Mouse (Mus musculus): ENCODE results near the gene Prelp. TPM values are rescaled to one million over a fixed set of nuclear protein-coding genes. Genes with fewer than 3 reads are reported as not detected.
A peak's percentile ranks its signal among the peaks of the same experiment; 100 is the strongest.

Gene Prelp
- total RNA-seq, 2 experiments from 2014 or later: 14.5 to 15.0 TPM

DNA sequence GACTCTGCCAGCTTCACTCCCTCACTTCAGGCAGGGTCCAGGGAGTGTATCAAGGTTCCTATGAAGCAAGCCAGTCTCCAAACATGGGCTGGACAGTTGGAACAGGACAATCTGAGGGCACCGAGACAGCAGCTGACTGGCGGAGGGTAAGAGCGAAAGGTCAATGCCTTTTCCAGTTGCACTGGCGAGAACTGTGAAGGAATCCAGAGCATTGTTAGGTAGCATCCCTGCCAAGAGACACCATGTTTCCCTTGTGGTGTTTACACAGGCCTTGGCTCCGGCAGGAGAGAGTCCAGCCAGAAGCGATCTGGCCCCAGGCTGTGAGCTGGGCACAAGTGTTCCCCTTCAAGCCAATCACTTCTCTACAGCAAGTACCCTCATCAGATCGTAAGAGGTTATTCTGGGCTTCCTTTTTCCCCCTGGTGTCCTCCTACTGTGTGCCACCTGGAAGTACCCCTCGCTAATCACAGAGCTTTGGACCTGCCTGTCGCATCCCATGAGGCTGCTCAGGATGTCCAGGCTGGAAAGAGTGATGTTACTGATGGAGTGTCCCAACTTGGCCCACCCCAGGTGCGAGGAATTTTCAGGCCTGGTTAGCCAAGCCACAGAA, 13.2 kb upstream of the Prelp start:
- DNase-seq: no peak

GRCm38 (mm10) chr1:133933301-133934195, 12.3 kb upstream of the Prelp start:
- no peak for DNase-seq

- DNase-seq: no peak
Measured at GRCm38 (mm10) chr1:133929980-133930379, 8.8 kb upstream of the Prelp start.

GRCm38 (mm10) chr1:133925223-133925622, 4.0 kb upstream of the Prelp start:
- no peak for DNase-seq

DNA sequence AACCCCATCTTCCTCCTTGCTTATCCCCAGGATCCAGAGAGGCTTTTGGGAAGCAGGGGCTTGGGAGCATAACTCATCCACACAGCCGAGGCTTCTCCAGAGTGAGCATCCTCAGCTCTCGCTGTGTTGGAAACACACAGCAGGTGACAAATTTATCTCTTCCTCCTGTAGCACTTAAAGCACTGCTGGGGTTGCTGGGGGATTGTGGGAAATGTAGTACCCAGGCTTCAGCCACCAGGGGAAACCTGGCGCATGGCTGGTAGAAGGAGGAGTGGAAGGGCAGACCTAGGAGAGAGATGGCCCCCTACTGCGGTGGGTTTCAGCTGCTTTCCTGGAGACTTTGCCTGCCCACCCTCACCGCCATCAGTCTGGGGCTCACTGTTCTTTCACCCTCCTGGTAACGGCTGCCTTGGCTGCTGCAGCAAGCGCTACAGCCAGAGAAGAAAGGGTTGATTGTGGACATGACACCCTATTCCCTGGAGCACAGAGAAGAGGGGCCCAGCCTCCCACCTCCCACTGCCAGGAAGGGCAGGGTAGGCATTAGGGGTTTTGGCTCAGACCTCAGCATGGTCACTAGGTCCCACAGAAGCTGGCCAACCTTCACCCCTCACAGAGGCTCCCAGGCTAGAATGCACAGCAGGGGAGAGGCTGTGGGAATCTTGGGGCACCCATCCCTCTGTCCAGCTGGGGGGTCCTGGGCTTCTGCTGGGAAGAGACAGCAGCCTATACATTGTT, 3.1 kb upstream of the Prelp start:
- DNase-seq: no peak

DNA sequence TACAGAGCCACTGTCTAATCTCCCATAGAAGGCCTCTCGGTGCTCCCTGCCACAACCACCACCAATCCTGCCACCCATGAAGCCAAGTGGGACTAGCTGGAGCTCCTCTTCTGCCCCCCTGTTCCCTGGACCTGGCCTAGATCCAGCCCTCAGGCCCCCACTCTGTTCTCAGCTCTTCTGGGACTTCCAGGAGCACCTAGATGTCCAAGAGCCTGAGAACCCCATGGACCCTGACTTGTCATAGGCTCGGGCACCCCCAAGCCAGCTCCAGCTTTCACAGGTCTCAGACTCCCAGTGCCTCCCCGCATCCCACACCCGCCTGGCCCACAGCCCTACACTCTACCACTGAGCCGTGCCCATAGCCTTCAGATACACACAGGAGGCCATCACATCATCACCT, 1.9 kb upstream of the Prelp start:
- no peak for DNase-seq

DNA sequence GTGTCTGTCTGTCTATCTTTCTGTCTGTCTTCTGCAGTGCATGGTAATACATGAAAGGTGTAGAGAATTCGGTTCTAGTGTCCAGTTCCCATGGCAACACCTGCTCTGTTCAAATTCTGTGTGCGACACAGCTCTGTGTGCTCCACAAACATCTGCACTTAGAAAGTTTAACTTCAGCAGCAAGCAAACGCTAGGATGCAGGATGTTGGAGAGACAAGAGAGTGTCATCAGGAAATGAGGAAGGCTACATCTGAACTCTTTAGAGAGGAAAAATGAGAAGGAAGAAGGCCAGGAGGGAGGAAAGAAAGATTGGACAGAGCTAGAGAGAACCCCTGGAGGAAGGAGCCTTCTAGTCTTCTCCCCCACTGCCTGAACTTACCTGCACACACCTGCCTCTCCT, 338 bp downstream of the Prelp start:
- DNase-seq: no peak

DNA sequence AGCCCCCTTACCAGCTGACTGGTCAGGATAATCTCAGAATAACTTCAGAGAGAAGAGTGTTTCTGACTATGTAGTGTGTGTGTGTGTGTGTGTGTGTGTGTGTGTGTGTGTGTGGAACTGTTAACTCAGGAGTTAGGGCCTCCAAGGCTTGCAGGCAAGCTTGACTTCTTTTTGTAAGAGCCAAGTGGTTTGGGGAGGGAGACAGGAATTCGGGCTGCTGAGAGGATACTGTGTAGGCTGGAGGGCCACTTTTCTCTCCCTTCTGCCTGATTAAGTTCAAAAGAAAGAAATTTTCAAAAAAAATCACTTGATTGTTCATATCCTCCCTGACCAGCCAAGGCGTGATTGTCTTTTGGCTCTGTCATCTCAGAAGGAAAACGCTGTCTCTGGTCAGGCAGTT, 813 bp downstream of the Prelp start:
- no peak for DNase-seq

GRCm38 (mm10) chr1:133918088-133918470, 3.1 kb downstream of the Prelp start:
- DNase-seq: peak; percentile 38

DNA sequence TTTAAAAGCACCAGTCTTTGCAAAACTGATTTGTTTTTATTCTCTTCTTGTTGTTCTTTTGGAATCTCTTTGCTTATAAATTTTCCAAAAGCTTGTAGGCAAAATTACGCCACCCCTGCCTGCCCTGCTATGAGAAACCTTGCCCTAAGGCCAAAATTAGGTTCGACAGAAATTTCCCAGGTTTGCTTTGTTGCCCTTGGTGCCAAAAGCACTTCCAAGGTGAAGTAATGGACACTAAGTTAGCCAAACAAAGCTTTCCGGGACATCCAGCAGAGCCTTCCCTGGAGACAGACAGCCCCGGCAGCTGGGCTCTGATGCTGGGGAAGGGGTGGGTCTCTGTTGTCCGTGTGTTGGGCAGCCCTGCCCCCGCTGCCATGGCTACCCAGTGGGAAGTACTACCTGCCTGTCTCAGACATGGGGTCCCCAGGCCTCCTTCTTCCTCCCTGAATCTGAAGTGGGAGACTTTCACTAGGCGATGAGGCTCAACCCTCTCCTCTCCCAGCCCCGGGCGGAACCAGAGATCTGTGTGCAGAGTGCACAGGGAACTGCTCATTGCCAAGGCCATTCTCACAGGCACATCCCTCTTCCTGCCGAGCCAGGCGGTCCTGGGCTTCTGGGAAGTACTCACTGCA, 3.6 kb downstream of the Prelp start:
- peak; percentile 67 for DNase-seq

- peak; percentile 88 for DNase-seq
Measured at GRCm38 (mm10) chr1:133915723-133916355, 5.4 kb downstream of the Prelp start.

DNA sequence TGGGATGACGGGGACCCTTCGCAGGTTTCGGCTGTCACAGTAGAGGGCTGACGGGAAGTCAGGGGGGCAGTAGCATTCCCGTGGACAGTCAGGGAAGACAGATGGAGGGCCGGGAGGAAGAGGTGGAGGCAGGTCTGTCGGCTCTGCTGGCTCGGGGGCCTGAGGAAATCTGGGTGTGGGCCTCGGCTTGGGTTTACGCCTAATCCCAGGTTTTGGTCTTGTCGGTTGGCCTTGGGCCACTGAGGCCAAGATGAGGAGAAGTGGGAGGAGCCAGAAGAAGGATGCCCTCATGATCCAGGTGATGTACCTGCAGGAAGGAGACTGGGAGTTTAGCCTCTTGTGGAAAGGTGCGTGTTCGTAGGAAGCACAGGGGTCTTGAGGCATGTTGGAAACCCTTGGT, 6.1 kb downstream of the Prelp start:
- no peak for DNase-seq

- DNase-seq: no peak
Measured at GRCm38 (mm10) chr1:133913018-133913417, 8.2 kb downstream of the Prelp start.

DNA sequence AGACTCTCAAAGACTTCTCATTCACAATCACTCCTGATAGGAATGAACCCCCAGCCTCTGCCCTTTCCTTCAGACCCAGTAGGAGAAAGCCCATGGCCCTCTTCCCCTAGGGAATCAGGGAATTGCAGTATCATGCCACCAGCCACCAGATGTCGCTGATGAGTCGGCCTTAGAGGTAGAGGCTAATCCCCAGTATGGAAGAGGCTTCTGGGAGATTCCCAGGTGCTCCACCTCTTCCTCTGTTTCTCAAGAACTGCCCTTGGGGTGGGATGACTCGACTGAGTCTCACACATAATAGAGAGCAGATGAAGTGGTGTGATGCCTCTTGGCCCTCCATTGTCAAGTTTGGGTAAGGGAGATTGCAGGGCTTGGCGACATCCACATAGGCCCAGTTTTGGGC, 9.8 kb downstream of the Prelp start:
- peak; percentile 85 for DNase-seq

- DNase-seq: no peak
Measured at GRCm38 (mm10) chr1:133911008-133911407, 10.2 kb downstream of the Prelp start.

DNA sequence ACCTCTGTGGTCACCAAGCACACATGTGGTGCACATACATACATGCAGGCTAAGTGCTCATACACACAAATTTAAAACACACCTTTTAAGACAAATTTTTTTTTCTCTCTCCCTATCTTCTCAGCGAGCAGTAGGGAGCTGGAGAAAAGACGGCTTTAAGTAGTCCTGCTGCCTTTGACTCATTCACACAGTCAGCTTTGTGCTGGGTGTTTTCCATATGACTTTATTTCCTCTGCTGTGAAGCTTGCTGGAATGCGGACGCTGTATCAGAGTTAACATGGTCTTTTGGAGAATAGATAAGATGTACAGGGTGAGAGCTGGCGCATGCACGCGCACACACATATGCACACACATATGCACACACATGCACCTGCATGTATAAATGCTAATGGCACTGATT, 11.1 kb downstream of the Prelp start:
- no peak for DNase-seq

DNA sequence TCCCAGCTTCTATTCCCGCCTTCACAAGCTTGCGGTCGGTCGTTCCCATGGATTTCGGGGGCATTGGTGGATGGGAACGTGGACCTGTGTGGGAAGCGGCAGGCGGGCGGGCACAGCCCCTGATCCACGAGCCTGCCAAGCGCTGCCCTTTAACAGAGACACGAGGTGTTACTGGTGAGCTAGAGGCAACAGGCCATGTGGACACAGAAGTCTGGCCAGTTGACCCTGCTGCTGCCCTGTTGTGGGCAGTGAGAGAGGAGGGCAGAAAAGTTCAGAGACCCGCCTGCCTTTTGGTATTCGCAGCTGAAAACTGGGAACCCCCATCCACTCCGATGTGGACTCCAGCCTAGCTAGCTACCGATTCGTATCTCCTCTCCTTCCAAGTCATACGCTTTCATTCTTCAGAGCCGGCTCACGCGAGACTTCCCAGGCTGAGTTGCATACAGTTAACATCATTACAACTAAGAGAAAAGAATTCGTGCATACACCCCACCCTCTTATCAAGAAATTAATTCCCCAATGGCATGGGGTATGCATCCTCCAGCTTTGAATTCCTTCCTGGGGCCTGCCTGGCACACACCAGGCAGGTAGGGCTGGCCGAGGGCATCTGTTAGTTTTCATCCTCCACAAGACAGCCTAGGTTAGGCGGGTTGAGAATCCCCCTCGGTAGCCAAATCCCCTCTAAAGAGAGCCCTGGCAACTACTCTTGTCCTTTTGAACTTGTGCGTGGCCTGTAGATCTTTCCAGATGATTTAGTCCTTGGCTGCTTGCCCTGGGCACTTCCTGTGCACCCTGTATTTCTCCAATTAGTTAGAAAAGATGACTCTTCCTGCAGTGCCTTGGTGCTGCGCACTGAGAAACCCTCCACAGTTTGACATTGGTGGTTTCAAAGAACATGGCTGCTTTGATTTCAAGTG, 12.3 kb downstream of the Prelp start:
- DNase-seq: peak; percentile 48

GRCm38 (mm10) chr1:133907949-133908658, 13.1 kb downstream of the Prelp start, which contains the start of gene Optc:
Gene Optc (minus strand): TSS chr1:133907999.
- DNase-seq: peak; percentile 66

DNA sequence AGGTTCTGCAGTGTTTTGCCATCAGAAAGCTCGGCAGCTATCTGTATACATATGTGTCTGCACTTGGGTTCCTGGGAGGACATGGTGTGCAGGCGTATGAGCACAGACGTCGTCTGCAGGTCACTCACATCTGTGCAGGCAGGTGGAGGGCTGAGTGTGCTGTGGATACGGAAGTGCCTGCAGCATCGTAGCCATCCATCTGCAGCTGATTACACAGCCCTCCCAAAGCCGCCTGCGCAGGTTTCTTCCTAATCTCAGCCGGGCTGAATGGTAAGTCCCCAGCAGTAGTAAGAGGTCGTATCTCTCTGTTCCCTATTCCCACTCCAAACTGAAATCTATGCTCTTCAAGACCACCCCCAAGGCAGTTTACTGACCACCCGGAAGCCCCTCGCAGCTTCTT, 14.8 kb downstream of the Prelp start:
- no peak for DNase-seq

- no peak for DNase-seq
Measured at GRCm38 (mm10) chr1:133900825-133901224, 20.4 kb downstream of the Prelp start.
